Mouse (Mus musculus): ENCODE measurements around the gene Ccdc180.

Gene Ccdc180

GRCm38 (mm10) chr4:45911256-45911655, 21.2 kb downstream of the Ccdc180 start:
- no peak for DNase-seq (ENCODE audit: low spot score)

GRCm38 (mm10) chr4:45911876-45912275, 21.8 kb downstream of the Ccdc180 start:
- DNase-seq (ENCODE audit: low spot score) = no peak

GRCm38 (mm10) chr4:45917091-45917490, 27.0 kb downstream of the Ccdc180 start:
- no peak for DNase-seq (ENCODE audit: low spot score)

GRCm38 (mm10) chr4:45921663-45922435, 31.7 kb downstream of the Ccdc180 start:
- no peak for DNase-seq (ENCODE audit: low spot score)

GRCm38 (mm10) chr4:45924011-45924410, 33.9 kb downstream of the Ccdc180 start:
- DNase-seq (ENCODE audit: low spot score) = no peak

GRCm38 (mm10) chr4:45928561-45928960, 38.5 kb downstream of the Ccdc180 start:
- no peak for DNase-seq (ENCODE audit: low spot score)

GRCm38 (mm10) chr4:45941628-45942044, 51.5 kb downstream of the Ccdc180 start:
- no peak for DNase-seq (ENCODE audit: low spot score)

GRCm38 (mm10) chr4:45947729-45948128, 57.6 kb downstream of the Ccdc180 start:
- DNase-seq (ENCODE audit: low spot score) = no peak

GRCm38 (mm10) chr4:45949109-45949848, 59.2 kb downstream of the Ccdc180 start:
- DNase-seq (ENCODE audit: low spot score) = no peak

- no peak for DNase-seq (ENCODE audit: low spot score)
Measured at GRCm38 (mm10) chr4:45951830-45952229, 61.7 kb downstream of the Ccdc180 start.

- DNase-seq (ENCODE audit: low spot score) = no peak
Measured at GRCm38 (mm10) chr4:45953025-45953919, 63.2 kb downstream of the Ccdc180 start.

- no peak for DNase-seq (ENCODE audit: low spot score)
Measured at GRCm38 (mm10) chr4:45955235-45955634, 65.1 kb downstream of the Ccdc180 start.

- no peak for DNase-seq (ENCODE audit: low spot score)
Measured at GRCm38 (mm10) chr4:45956131-45956530, 66.0 kb downstream of the Ccdc180 start.

GRCm38 (mm10) chr4:45956706-45957105, 66.6 kb downstream of the Ccdc180 start:
- no peak for DNase-seq (ENCODE audit: low spot score)

GRCm38 (mm10) chr4:45964771-45965439, 74.8 kb downstream of the Ccdc180 start, which contains the start of gene Tdrd7:
TSS of gene Tdrd7 (plus strand) at chr4:45965334.
- no peak for DNase-seq (ENCODE audit: low spot score)

- DNase-seq (ENCODE audit: low spot score) = no peak
Measured at GRCm38 (mm10) chr4:45965737-45966447, 75.8 kb downstream of the Ccdc180 start.

GRCm38 (mm10) chr4:45966716-45967115, 76.6 kb downstream of the Ccdc180 start:
- DNase-seq (ENCODE audit: low spot score) = no peak

GRCm38 (mm10) chr4:45967479-45968341, 77.6 kb downstream of the Ccdc180 start:
- DNase-seq (ENCODE audit: low spot score) = no peak

- no peak for DNase-seq (ENCODE audit: low spot score)
Measured at GRCm38 (mm10) chr4:45969051-45969450, 78.9 kb downstream of the Ccdc180 start.

- no peak for DNase-seq (ENCODE audit: low spot score)
Measured at GRCm38 (mm10) chr4:45970048-45970560, 80.0 kb downstream of the Ccdc180 start.

Measured in ovary, adult 18-20 months (tissue).